8 mouse cellular contexts compared by ENCODE assay signal in genomic region chr2:26449121-26450060, GRCm38 (mm10). TPM values are rescaled to one million over a fixed set of nuclear protein-coding genes. Genes with fewer than 3 reads are reported as not detected.
DNase-seq lines count a peak whose midpoint lies in the region; ATAC-seq and TF ChIP-seq lines count a peak whose summit lies in the region.

No protein-coding gene starts in this region.

- H3K27ac ChIP-seq in gastrocnemius, adult 2 months = no peak overlapping the region

- no peak for ATAC-seq in megakaryocyte, adult 5-6 weeks (ENCODE audit: poor library complexity, severe bottlenecking)

- TF ChIP-seq CTCF in gastrocnemius, adult 2 months (IDR thresholded peaks at IDR 0.05) = peak; percentile 83

- intact Hi-C loops in gastrocnemius, adult 2 months (cut with DNase I) = loop anchor here (1.0 to 5.0 kb wide), 4 partner anchors 53 to 453 kb away; partner anchors contain the start of gene Surf6

- peak; percentile 82 for DNase-seq in 3T3-L1 (ENCODE audit: low read depth, low spot score)
- DNase-seq in CD8-positive naive resting alpha-beta T cell, adult 2 months (ENCODE audit: low read depth in 2 of 2, low spot score in 2 of 2) = peak; percentile 64 to 76
- peak; percentile 42 for DNase-seq in c-Kit-positive CD71-positive TER-119-negative erythroid progenitor cells, embryonic 14.5 days (ENCODE audit: low read depth)
- DNase-seq in gastrocnemius, adult 2 months = peak; percentile 82
- peak; percentile 85 for DNase-seq in layer of hippocampus, adult 9-10 months (ENCODE audit: low spot score)
- peak; percentile 90 for DNase-seq in lung, postnatal 36 days
- peak; percentile 64 for DNase-seq in skeletal muscle tissue, adult 2 months (ENCODE audit: low read depth, low spot score)

- H3K4me3 ChIP-seq in gastrocnemius, adult 2 months = no peak overlapping the region

RNA-seq across cellular contexts. Expression of gene Sec16a, which starts 4.4 kb away (rescaled TPM):
- 10 to 100 TPM; 27.2 to 30.4 TPM for total RNA-seq in gastrocnemius, adult 2 months (2021)
- 41.6 and 43.9 TPM in 2 replicates for total RNA-seq in megakaryocyte, adult 5-6 weeks (2015)
- total RNA-seq in megakaryocyte, adult 5-6 weeks (2017) = 31.1 and 34.6 TPM in 2 replicates

RNA-seq across cellular contexts. Expression of gene Inpp5e, which starts 40.4 kb away (rescaled TPM):
- total RNA-seq in gastrocnemius, adult 2 months (2021) = 1 to 10 TPM; 7.9 to 9.3 TPM
- total RNA-seq in megakaryocyte, adult 5-6 weeks (2015) = 13.2 and 17.0 TPM in 2 replicates
- total RNA-seq in megakaryocyte, adult 5-6 weeks (2017) = 7.8 and 10.4 TPM in 2 replicates
